Mouse (Mus musculus) right cerebral cortex, postnatal 25 days (tissue): ENCODE data around the gene Mrpl30.

ENCODE experiments used
- DNase-seq: peaks from one replicate; pipeline ENCODE4 v3.0.0; 2022

Gene Mrpl30

DNA sequence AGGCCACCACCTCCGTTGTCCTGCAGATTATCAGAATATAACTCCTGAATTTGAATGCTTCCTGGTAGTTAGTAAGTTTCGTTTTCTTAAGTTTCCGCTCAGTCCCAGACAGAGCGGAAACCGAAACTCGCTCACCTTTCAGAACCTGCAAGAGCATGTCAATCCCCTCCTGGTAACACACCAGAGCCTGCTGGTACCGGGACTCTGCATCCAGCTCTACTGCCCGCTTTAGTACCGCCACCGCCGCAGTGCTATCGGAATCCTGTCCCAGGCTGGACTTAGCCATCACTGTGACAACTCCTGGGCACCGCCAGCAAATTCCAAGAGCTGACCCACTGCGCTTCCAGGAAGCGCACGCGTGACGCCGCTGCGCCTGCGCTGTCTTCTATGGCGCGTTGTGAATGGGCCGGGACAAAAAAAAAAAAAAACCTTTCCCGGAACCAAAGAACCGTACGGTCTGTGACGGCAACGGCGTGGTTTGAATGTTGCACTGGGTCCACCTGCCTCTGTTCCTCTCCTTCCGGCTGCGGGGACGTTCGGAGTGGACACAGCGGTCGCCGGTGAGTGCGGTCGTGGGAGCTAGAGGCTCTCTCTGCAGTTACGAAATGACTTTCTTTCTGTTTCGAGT, at the start of gene Mrpl30, which contains the start of gene Mitd1:
Mrpl30 (plus strand) TSS at position 453 of the 628 bp plus-strand sequence.
Mitd1 (minus strand) TSS at position 387 of the 628 bp plus-strand sequence.
- DNase-seq: peak; percentile 91

DNA sequence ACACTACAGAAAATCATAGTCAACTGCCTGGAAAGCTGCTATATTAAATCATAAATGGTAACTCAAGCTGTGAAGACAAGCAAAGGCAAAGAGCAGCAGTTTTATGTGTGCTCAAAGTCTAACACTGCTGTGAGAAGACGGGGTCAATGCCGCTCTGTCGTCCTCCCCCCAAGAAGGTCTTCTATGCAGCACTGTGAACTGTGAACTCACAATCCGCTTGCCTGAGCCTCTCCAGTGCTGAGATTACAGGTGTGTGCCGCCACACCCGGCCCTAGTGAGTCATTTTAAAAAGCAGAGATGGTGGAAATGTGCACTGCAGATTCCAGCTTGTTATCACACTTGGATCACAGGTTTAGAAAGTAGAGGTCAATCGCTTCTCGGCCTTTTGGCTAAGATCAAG, 43.4 kb upstream of the Mrpl30 start:
- DNase-seq: no peak

DNA sequence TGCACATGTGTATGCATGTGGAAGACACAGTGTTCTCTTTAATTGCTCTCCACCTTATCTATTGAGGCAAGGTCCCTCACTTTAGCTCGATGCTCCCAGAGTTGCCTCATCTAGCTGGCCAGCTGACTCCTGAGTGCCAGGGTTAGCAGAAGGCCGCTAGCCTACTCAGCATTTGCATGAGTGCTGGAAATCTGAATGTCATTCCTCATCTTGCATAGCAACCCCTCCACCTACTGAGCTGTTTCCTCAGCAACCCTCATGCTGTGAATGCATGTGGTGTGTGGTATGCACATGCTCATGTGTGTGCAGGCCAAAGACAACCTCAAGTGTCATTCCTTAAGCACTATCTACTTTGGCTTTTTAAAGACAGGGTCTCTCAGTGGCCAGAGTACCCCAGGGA, 39.6 kb upstream of the Mrpl30 start:
- no peak for DNase-seq

DNA sequence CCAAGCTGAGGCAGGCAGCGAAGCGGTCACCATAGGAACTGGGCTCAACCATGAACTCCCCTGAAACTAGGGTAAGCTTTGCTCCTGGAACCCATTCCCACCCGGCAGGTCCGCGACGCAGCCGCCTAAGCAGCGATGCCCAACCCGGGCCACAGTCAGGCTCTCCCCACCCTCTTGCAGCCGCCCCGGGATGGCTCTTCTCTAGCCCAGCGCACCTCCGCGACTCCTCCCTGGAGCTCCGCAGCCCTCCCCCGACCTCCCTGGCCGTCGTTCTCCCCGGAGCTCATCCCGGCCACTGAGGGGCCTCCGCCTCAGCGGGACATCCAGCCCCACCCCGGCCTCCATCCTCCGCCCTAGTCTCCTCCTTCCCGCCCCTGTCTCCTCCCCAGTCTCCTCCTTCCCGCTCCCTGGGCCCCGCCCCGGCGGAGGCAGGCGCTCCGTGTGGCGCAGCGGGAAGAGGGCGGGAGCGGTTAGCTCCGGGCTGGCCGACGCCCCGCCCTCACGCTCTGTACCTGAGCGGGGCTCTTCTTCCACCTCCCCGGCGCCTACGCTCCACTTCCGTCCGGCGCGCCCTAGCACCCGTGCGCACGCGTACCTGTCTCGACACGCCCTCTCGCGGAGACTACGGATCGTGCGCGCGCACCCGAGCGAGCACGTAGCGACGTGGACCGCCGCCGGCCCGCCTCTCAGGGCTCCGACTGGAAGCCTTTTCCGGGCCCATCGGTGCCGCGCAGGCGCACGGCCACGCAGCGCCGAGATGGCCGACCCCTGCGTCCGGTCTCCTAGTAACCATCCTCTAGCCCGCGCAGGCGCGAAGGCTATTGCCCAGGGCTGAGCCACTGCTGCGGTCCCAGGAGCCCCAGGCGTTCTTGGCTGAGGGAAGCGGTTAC, 25.5 kb upstream of the Mrpl30 start:
- DNase-seq: peak; percentile 100

DNA sequence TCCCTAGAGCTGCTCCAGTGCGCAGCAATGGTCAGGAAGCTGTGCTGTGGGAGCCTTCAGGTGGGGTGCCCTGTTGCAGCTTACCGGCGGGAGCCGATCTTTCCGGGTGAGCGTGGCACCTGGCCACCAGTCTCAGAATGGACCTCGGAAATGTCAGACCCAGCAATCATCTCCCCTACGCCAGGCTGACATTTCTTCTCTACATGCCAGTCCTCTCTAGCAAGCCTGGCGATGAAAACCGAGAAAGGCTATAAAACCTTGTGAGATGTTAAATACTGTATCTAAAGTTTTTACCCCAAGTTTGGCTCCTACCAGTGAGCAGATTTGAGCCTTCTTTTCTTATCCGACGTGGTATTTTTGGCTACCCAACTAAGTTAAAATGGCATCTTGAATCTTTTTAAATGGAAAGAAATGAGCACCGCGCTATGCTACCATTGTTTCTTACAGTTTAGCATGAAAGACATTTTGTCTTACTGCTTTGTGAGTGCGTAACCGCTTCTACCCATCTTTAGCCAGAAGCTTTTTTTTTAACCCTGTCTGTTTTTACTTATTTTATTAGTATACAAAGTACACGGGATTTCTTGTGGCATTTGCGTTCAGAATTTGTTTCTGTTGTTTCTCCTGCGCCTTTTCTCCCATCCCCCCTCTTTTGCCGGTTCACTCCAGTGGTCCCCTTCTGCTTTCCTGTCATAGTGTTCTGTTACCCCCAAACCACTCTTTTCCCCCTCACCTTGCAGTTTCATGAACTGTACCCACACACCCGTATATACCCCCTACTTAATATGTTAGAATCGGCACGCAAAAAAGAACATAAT, 24.7 kb upstream of the Mrpl30 start:
- DNase-seq: no peak

DNA sequence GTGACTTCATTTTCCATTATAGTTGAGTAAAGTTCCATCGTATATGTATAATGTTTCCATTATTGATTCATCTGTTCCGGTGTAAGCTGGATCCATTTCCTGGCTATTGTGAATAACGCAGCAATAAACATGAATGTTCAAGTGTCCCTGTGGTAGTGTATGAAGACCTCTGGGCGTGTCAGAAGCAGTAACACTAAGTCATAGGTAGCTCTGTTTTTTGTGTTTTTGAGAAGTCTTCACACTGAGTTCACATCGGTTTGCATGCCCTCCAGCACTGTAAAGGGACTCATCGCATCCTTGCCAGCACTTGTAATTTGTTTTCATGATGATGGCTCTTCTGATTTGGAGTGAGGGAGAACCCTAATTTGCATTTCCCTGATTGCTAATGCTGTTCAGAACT, 24.0 kb upstream of the Mrpl30 start, which contains the start of gene Tsga10:
Tsga10 (minus strand) TSS at position 144 of the 400 bp plus-strand sequence.
- DNase-seq: no peak

DNA sequence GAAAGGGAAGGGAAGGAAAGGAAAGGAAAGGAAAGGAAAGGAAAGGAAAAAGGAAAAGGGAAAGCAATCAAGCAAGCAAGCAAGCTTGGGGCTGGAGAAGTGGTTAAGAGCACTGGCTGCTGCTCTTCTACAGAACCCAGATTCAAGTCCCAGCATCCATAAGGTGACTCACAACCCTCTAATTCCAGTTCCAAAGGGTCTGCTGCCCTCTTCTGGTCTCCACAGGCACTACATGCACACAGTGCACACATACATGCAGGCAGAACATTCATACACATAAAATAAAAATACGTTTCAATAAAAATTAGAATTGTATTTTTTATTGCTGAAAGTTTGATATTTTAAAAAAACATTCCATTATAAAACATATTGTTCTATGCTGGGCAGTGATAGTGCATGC, 23.2 kb upstream of the Mrpl30 start:
- DNase-seq: no peak

DNA sequence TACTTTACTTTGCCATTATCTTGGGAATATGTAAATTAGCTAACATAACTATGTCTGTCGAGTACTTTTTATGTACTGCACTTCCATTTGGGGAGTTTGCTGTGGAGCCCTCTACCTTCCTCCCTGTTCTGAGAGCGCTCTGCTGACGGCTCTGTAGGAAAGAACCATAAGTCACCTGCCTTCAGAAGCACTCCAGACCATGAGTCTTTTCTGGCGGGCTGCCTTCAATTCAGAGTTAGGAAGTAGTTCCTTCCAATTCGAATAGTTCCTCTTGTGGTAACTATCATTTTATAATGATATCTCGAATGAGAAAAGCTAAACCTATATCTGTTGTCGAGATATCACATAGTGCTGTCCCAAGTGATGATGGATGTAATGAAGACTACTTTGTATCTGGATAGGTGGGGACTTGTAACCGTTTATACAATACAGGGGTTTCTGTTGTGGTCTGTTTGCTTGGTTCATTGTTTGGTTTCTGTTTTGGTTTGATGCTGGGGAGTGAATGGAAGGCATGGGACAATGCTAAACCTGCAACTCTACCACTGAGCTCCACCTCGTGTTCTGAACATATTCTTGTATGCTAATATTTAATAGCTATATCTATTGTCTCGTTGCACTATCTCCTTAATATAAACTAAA, 22.5 kb upstream of the Mrpl30 start:
- DNase-seq: no peak

DNA sequence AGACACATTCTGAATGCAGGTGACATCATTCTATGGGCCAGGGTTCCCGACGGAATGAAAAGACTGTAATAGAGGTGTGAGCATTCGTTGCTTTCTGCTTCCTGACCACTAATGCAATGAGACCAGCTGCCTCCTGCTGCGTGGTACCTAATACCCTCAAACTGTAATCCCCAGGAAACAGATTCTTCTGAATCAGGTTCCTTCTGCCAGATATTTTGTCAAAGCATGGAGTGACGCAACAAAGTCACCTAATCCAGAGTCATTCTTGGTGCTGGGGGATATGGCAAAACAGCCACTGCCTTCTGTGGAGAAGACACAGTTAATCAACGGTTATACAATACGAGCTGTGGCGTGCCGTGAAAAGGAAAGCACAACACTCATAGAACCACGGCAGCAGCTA, 21.6 kb upstream of the Mrpl30 start:
- DNase-seq: no peak

DNA sequence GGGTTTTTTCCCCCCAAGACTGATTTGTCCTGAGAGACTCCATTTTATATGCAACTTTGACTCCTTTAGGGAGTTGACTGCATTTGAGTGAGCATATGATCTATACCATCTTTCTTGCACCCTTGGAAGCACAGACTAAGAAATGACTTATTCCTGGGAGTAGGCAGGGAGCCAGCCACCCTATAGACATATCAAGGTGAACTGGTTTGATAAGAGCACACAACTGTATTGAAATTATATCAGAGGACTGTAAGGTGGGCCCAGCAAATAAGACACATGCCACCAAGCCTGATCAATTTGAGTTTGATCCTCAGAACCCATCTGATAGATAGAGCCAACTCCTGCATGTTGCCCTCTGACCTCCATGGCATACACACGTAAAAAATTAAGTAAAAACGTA, 20.9 kb upstream of the Mrpl30 start:
- DNase-seq: no peak

DNA sequence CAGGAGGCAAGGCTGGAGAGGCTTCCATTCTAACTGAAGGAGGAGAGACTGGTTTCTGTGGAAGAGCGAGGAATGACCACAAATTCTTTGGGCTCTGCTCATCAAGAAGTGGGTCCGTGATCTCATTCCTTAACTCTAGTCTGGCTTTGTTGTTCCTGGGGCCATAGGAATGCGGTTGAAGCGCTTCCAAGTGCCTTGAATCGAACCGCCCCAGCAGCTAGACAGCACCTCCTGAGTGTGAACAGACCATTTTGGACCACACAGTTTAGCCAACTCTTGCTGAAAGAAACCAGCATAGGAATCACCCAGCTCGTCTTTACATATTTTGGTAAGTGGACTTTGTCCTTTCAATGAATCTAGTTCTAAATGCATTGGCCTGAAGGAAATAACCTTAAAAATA, 18.6 kb upstream of the Mrpl30 start, which contains the start of gene Lipt1:
Lipt1 (plus strand) TSS at position 35 of the 400 bp plus-strand sequence.
- DNase-seq: no peak

DNA sequence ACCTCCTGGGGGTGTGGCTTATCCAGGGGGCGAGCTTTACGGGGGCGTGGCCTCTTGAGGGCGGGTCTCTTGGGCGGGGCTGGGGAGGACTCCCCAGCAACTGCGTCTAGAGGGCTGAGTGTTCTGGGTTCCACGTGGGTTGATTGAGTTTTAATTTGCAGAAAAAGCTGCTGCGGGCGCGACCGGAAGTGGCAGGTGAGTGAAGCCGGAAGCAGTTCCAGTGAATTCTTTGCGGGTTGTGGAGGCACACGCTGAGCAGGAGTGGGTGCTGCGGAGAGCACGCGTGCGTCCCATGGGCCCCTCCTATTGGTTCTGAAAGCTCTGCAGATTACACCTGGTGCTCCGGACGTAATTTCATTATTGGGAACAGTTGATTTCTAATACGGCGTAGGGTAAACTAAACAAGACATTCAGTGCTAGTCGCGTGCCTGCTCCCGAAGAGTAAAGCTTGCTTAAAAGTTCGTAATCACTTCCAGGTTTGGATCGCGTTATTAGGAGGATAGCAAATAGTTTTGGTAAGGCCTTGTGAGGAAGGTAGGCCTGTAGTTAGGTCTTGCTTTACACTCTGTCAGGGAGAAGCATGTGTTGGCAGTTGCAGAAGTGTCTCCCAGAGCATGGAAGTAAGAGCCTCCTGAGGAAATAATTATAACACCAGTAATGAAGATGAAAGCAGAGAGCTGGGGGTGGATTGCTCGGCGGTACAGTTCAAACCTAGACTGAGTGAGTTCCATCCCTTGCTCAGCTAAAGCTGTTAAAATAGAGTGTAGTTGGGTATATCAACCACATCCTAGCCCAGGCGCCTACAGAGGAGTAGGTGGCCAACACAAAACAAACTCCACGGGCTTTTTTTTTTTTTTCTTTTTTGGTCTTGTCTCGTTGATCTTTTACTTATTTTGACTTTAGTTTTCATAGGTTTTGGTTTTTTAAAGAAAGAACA, 17.9 kb upstream of the Mrpl30 start:
- DNase-seq: peak; percentile 81

DNA sequence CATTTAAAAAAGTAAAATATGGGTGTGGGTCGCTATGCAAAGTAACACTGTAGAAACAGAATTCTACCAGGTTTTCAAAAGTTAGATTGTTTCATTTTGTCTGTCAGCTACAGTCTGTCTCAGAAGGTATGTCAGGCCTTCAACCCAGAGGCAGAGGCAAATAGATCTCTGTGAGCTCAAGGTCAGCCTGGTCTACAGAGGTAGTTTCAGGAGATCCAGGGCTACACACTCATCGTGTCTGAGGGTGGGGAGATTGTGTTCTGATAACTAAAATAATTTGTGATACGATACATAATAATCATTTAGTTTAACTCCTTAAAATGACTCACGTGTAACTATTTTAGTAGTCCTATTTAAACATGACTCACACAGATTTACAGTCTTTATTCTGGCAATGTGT, 17.1 kb upstream of the Mrpl30 start:
- no peak for DNase-seq

DNA sequence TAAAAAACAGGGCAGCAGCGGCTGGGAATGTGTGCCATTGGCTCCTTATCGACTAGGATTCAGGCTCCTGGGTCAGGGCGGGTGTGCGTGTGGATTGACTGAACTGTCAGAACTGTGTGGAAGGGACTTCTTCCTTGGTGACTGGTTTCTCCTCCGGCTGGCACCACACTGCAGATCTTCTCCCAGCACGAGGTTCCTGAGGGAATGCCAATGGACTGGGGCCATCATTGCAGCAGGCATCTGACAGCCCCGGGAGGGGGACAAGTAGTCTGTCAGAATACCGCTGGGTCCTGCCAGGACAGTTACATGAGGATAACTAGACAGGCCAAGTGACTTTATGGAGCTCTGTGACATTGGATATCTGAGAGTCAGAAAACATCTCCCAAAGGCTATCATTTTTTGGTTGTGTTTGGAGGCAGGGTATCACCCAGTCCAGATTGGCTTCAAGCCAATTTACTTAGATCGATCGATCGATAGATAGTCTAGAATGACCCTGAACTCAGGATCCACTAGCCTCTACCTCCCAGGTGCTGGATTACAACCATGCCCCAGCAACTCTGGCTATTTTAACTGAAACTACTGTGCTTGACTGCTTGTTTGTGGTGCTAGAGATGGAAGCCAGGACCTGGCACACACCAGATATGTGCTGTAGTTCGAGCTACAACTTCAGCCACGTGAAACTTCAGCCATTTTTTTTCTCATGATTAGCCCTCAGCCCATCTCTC, 12.4 kb upstream of the Mrpl30 start:
- DNase-seq: no peak

DNA sequence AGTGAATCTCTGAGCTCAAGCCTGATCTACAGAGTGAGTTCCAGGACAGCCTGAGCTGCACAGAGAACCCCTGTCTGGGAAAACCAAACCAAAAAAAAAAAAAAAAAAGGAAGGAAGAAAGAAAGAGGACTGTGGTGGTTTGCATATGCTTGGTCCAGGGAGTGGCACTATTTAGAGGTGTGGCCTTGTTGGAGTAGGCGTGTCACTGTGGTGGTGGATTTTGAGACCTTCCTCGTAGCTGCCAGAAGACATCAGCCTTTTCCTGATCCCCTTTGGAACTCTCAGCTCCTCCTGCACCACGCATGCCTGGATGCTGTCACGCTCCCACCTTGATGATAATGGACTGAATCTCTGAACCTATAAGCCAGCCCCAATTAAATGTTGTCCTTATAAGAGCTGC, 6.9 kb upstream of the Mrpl30 start:
- no peak for DNase-seq

DNA sequence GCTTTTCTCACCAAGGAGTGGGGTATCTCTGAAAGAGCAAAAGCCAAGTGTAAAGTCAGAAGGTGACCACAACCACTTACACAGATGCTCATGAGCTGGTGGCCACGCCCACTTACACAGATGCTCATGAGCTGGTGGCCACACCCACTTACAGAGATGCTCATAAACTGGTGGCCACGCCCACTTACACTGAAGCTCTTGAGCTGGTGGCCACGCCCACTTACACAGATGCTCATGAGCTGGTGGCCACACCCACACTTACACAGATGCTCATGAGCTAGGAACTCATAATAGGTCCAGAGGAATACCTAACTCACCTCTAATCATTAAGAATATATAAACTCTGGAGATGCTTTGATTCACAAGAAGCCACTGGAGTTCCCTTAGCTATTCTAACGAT, 5.8 kb upstream of the Mrpl30 start:
- DNase-seq: no peak

DNA sequence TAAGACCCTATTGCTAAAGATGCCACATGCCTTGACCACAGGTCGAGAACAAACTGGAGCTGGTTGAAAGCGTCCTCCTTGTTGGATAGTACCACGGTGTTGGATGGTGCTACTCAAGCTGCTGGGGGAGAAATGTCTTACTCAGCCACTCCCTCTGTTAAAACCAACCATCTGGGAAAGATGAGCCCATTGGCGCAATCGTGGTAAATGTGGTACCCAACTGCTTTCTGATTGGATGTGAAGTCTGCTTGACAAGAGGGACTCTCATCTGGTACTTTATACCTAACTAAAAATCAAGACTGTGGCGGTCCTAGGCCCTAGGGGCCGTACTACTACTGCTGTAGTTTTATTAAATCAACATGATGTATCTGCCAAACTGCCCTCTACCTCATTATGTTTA, 1.1 kb upstream of the Mrpl30 start:
- DNase-seq: no peak

DNA sequence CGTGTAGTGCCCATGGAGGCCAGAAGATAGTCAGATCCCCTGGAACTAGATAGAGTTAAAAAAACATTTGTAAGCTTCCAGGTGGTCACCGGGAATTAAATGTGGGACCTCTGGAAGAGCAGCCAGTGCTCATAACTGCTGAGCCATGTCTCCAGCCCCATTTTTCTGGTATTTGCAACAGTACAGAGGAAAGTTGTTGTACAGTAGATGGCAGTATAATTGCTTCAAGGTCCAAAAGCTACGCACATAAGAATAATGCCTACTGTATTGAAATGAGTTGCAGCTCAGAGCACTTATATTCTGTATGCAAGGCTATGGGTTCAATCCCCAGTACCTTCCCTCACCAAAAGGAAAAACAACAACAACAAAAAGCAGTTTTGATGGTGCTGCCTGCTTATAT, 1.1 kb downstream of the Mrpl30 start:
- DNase-seq: no peak

DNA sequence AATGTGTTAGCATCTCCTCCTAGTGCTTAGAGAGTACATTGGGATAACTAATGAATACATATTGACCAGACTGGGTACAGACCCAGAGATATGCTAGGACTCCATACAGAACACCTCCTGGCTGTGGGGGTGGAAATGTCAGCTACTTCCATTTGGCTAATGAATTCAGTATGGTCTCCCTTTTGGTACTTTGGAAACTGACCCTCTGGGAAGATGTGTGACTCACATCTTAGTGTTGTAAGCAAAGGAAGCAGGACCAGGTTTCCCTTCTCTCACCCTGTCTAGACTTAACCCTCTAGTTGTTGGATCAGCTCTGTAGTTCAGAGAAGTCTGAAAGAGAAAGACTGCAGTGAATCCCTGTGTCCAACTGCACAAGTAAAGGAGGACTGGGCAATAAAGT, 4.3 kb downstream of the Mrpl30 start:
- DNase-seq: no peak

DNA sequence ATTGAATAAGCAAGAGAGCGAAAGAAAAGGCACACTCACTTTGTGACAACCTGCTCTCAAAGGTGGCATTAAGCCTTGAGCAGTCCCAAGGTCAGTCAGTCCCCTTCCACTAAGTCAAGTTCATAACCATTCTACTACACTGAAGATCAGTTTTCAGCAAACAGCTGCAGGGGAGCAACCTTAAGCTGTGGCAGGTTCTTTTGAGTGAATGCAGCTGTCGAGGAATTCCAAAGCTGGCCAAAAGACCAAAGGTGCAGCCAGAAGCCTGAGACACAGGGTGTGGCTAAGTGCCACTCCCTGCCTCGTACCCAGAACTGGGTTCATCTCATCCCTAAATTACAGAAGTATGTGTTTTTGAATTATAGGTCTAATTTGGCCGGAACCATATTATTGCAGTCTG, 9.5 kb downstream of the Mrpl30 start:
- no peak for DNase-seq

DNA sequence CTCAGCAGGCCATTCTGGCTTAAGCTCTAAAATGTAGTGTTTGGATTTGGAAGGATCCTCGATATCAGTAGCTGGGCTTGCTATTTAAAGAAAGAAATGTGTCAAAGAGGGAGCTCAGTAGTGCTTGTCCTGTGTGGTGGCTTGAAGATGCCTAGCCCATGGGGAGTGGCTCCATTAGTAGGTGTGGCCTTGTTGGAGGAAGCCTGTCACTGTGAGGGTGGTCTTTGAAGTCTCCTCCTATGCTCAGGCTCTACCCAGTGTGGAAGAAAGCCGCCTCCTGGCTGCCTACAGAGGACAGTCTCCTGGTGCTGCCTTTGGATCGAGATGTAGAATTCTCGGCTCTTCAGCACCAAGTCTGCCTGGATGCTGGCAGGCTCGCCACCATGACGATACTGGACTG, 10.0 kb downstream of the Mrpl30 start:
- DNase-seq: no peak
